Mouse (Mus musculus): ENCODE data around the gene Snapc2. TPM values are rescaled to one million over a fixed set of nuclear protein-coding genes. Genes with fewer than 3 reads are reported as not detected.

Gene Snapc2
- polyA plus RNA-seq, 1 experiment from 2014 or later = 41.0 TPM

DNA sequence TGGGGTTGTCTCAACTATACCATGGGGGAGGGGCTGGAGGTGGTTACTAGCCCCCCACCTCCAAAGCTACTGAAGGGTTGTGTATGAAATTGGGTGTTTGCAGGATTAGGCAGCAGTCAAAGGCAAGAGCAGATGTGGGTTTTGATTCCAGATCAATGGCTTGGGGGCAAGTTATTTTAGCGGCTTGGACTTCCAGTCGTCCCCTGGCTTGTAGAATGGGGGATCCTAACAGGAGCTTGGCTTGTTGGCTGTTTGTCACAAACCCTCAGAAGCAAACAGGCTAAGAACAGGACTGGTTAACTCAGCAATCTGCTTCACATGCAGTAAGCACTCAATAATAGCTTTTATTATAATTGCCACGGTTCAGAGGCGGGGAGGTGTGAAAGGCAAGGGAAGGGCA lies 4.5 kb downstream of the Snapc2 start:
- 88% methylated on average over 4 of the region's 4 CpGs for WGBS
- peak overlapping the region; percentile 31; the same call in 1 of the 2 replicates for H3K9ac ChIP-seq
- no peaks in the 10 kb centered on the region for H3K27me3 ChIP-seq (replicated peaks)
- no peak overlapping the region for H3K27ac ChIP-seq (ENCODE audit: poor library complexity, severe bottlenecking)
- peaks cover 59% of the 10 kb centered on the region for H3K36me3 ChIP-seq
- no peaks in the 10 kb centered on the region for H3K9me3 ChIP-seq (replicated peaks)
- peak overlapping the region; percentile 92; the same call in 1 of the 2 replicates for H3K4me2 ChIP-seq
- no peak for ATAC-seq (ENCODE audit: insufficient number of reproducible peaks, low FRiP score)
- peaks cover 36% of the 10 kb centered on the region for H3K4me1 ChIP-seq (replicated peaks)
- H3K4me3 ChIP-seq = 0 out of 2 replicates have a peak overlapping the region, but pooled peaks have one; percentile 74

DNA sequence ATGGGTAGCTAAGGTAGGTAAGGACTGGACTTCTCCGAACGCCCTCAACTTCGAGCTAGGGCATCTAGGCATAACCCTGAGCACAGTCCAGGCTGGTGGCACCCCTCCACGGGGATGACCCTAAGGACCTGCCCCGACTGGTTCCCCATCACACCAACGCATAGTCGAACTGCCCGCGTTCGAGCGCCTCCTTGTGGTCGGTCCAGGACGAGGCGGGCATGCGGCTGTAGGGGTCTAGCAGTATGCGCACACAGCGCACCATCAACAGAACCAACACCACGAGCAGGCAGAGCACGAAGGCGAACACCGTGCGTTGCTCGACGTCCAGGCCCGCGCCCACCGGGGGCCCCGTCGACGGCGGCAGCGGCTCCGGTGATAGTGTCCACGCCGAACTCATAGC lies 5.4 kb downstream of the Snapc2 start:
- Histone ChIP-seq H3K36me3 (peaks cover 68% of the 10 kb centered on the region), H3K4me3 (peak overlapping the region; percentile 74)
- 2% methylated on average over 35 of the region's 35 CpGs for WGBS

DNA sequence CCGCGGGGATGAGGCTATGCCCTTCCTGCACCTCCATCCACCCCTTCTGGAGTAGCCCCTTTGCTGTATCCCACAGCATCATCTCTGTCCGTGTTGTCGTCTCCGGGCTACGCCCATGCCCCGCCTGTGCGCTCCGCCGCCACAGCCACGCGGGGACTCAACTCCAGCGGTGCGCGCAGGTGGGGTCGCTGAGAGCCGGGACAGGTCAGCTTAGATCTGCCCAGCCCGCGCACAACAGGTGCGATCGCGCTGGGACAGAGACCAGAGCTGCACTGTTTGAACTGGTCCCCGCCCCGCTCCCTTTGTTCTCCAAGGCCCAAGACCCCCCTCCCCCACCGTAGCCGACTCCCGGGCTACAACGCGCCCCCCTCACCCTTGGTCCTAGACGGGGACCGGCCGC lies 5.8 kb downstream of the Snapc2 start:
- peak overlapping the region; percentile 74 for H3K4me3 ChIP-seq
- H3K27me3 ChIP-seq (replicated peaks) = no peaks in the 10 kb centered on the region
- no peaks in the 10 kb centered on the region for H3K9me3 ChIP-seq (replicated peaks)
- peaks cover 72% of the 10 kb centered on the region for H3K36me3 ChIP-seq
- H3K9ac ChIP-seq = peak overlapping the region; percentile 83
- peak overlapping the region; percentile 92 for H3K4me2 ChIP-seq
- peak overlapping the region; percentile 37 for H3K27ac ChIP-seq (ENCODE audit: poor library complexity, severe bottlenecking)
- H3K4me1 ChIP-seq (replicated peaks) = peaks cover 31% of the 10 kb centered on the region
- WGBS = under 1% methylated on average over 30 of the region's 32 CpGs
- ATAC-seq (ENCODE audit: insufficient number of reproducible peaks, low FRiP score) = peak; percentile 74

More for the DNA sequence above, 5.4 kb downstream of the Snapc2 start:
- Histone ChIP-seq H3K4me2 (peak overlapping the region; percentile 92), H3K4me1 (replicated peaks) (peaks cover 33% of the 10 kb centered on the region), H3K27ac (ENCODE audit: poor library complexity, severe bottlenecking) (peak overlapping the region; percentile 37), H3K27me3 (replicated peaks) (no peaks in the 10 kb centered on the region), H3K9me3 (replicated peaks) (no peaks in the 10 kb centered on the region), H3K9ac (peak overlapping the region; percentile 83)
- ATAC-seq (ENCODE audit: insufficient number of reproducible peaks, low FRiP score) = peak; percentile 54

DNA sequence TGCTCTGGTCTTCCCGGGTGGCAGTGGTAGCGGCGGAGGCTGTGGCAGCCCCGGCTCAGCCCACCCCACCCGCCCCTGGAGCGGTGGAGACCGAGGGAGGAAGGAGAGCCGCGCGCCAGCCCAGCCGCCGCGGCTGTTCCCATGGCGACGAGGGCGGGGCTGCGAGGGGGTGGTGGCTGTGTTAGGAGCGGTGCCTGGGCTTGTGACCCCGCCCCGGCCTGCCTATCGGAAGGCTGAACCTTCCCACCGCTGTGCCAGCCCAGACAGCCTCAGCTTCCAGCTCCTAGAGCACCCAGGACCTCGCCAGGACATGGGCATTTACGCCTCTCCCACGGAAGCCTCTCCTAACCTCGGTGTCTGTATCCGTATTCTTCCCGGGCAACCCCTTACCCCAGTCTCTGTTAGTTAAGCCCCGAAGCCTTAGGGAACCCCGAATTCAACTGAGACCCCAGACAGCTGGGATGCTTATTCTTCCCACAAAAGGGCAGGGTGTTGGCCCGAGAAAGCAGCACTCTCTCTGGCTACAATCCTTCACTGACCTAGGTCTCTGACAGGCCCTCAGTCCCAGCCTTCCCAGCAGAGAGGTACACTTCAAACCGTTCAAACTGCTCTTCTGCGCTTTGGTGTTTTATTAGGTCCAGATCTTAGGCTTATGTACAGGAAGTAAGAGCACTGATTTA lies 6.4 kb downstream of the Snapc2 start, which contains the start of gene Ctxn1:
TSS of gene Ctxn1 (minus strand) at position 150 of the 680 bp plus-strand sequence.
- Histone ChIP-seq H3K9me3 (replicated peaks) (no peaks in the 10 kb centered on the region), H3K4me1 (replicated peaks) (peaks cover 26% of the 10 kb centered on the region), H3K4me3 (peak within 1 kb of the TSS; percentile 74), H3K27me3 (replicated peaks) (no peaks in the 10 kb centered on the region), H3K27ac (ENCODE audit: poor library complexity, severe bottlenecking) (peak within 1 kb of the TSS; percentile 52), H3K9ac (peak within 1 kb of the TSS; percentile 83), H3K36me3 (peaks cover 78% of the 10 kb centered on the region), H3K4me2 (peak within 1 kb of the TSS; percentile 92)
- 7% methylated on average over 29 of the region's 33 CpGs for WGBS
- peak; percentile 95 for ATAC-seq (ENCODE audit: insufficient number of reproducible peaks, low FRiP score)

DNA sequence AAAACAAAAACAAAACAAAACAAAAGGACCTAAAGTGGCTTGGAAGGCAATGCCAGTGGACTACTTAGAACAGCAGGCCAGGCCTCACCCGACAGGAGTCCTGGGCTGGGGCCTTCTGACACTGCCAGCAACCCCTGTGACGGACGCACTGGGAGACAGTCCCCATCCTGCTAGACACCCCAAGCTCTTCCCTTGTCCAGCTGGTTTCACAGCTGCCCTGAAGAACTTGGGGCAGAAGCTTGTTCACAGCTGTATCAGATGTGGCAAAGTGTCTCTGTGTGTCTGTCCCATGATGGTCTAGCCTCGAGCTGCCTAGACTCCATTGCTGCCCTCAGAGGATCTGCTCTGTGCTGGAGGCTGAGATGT lies 6.9 kb downstream of the Snapc2 start:
- Histone ChIP-seq H3K9me3 (replicated peaks) (no peaks in the 10 kb centered on the region), H3K9ac (peak overlapping the region; percentile 32; the same call in 1 of the 2 replicates), H3K27ac (ENCODE audit: poor library complexity, severe bottlenecking) (0 out of 2 replicates have a peak overlapping the region, but pooled peaks have one; percentile 52), H3K27me3 (replicated peaks) (no peaks in the 10 kb centered on the region), H3K4me3 (no peak overlapping the region), H3K36me3 (peaks cover 78% of the 10 kb centered on the region), H3K4me2 (peak overlapping the region; percentile 92; the same call in 1 of the 2 replicates), H3K4me1 (replicated peaks) (peaks cover 26% of the 10 kb centered on the region)
- 77% methylated on average over 4 of the region's 4 CpGs for WGBS
- ATAC-seq (ENCODE audit: insufficient number of reproducible peaks, low FRiP score) = no peak

DNA sequence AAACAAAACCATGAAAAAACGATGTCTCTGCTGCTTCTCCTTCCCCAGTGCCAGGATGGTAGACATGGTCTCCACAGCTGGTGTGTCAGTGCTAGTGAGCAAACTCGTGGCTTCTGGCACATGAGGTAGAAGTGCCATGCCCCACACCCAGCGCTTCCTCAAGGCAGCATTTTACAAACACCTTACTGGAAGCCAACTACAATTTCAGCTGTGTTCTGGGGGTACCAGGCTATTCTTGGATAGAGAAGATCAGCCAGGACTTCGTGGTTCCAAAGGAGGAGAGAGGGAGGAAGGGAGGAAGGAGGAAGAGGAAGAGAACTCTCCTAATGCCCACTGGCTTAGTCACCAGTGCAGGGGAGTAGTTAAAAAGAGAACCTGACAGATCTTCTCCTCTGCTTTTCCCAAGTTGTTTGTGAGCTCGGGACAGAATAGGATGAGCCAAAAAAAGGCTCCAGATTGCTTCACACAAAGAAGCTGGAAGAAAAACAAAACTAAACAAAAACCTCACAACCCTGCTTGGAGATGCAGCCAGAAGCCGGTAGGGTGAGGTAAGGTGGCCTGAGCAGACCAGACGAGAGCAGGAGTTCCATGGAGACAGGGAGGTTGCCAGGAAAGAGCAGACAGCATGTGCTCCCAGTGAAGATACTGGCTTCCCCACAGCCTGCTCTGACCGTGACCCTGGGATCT lies 10.4 kb downstream of the Snapc2 start:
- WGBS = 84% methylated on average over 8 of the region's 8 CpGs
- H3K4me1 ChIP-seq (replicated peaks) = peaks cover 10% of the 10 kb centered on the region
- H3K27me3 ChIP-seq (replicated peaks) = no peaks in the 10 kb centered on the region
- H3K4me3 ChIP-seq = no peak overlapping the region
- no peak for ATAC-seq (ENCODE audit: insufficient number of reproducible peaks, low FRiP score)
- H3K9ac ChIP-seq = no peak overlapping the region
- peaks cover 87% of the 10 kb centered on the region for H3K36me3 ChIP-seq
- H3K4me2 ChIP-seq = no peak overlapping the region
- no peaks in the 10 kb centered on the region for H3K9me3 ChIP-seq (replicated peaks)
- no peak overlapping the region for H3K27ac ChIP-seq (ENCODE audit: poor library complexity, severe bottlenecking)

DNA sequence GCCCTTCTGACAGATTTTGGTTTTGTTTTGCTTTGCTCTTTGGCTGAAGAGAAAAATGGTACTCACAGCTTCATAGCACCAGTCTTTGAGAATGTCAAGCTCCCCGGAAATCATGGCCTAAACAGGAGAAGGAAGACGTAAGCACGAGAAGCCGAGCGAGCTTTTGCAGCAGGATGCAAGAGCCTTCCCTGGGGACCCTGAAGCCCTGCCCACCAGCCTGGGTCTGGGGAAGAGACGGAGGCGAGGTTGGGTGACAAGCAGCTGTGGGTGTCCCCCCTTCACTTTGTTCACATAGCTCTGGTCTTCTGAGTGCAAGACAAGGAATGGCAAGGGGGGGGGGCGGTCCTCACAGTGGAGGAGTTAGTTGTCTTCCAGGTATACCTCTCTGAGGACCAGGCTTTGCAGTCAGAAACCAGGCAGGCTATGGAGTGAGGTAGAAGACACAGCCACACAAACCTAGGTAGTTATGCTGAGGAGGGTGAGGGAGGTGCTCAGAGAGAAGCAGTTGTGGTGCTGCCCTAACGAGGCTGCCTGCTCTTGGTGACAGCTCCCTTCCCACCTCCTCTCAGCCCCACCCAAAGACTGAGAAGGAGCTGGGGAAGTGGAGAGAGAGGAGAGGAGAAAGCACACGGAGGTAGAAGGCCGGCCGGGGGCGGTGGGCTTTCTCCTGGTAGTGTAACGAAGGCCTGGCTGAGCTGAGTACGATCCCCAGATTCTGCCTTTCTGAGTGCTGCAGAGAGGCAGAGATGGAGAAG lies 12.5 kb downstream of the Snapc2 start:
- Histone ChIP-seq H3K27ac (ENCODE audit: poor library complexity, severe bottlenecking) (no peak overlapping the region), H3K4me3 (no peak overlapping the region), H3K9me3 (replicated peaks) (no peaks in the 10 kb centered on the region), H3K4me1 (replicated peaks) (no peaks in the 10 kb centered on the region), H3K27me3 (replicated peaks) (no peaks in the 10 kb centered on the region), H3K4me2 (no peak overlapping the region), H3K9ac (no peak overlapping the region), H3K36me3 (peaks cover 97% of the 10 kb centered on the region)
- ATAC-seq (ENCODE audit: insufficient number of reproducible peaks, low FRiP score) = no peak
- WGBS = 87% methylated on average over 15 of the region's 15 CpGs

DNA sequence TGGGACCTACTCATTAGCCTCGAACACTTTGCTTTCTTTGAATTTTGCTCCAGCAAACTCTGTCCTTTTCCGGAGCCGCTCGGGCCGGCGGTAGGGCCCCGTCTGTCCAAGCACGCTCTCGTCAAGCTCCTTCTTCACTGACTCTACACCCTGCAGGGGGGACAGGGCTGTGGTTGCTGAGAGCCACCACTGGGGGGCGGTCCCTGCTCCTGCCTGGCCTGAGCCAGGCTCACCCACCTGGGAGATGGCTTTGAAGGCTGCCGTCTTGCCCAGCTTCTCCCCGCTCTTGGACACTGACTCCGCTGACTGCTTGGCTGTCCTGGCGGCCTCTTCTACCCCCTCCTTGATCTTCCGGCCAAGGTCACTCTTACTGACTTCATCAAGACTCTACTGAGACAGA lies 14.7 kb downstream of the Snapc2 start:
- H3K4me1 ChIP-seq (replicated peaks) = no peaks in the 10 kb centered on the region

DNA sequence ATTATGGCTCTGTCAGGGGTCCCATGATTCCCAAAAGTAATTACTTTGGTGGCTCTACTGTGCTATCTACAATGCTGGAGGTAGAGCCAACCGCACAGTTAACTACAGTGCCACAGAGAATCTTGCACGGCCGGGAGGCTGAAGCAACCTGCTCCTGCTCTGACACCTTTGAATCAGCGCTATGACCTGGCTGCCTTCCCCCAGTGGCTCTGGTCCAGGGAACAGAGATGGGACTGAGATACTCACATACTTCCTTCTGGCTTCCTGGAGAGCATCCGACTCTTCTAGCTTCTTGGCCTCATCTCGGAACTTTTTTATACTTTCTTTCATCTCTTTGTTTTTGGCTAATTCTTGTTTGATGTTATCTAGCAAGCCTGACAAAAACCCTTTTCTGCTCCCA lies 16.7 kb downstream of the Snapc2 start:
- H3K27me3 ChIP-seq (replicated peaks) = no peaks in the 10 kb centered on the region
- H3K4me2 ChIP-seq = no peak overlapping the region
- H3K27ac ChIP-seq (ENCODE audit: poor library complexity, severe bottlenecking) = no peak overlapping the region
- H3K4me1 ChIP-seq (replicated peaks) = peaks cover 4% of the 10 kb centered on the region; the same call in 1 of the 2 replicates
- no peak for ATAC-seq (ENCODE audit: insufficient number of reproducible peaks, low FRiP score)
- H3K9ac ChIP-seq = no peak overlapping the region
- no peak overlapping the region for H3K4me3 ChIP-seq
- no peaks in the 10 kb centered on the region for H3K9me3 ChIP-seq (replicated peaks)
- 90% methylated on average over 6 of the region's 6 CpGs for WGBS
- H3K36me3 ChIP-seq = peaks cover 90% of the 10 kb centered on the region

More for the DNA sequence above, 14.7 kb downstream of the Snapc2 start:
- 0 out of 2 replicates have a peak, but pooled peaks have one; percentile 51 for ATAC-seq (ENCODE audit: insufficient number of reproducible peaks, low FRiP score)
- Histone ChIP-seq H3K9ac (no peak overlapping the region), H3K36me3 (peaks cover 95% of the 10 kb centered on the region), H3K9me3 (replicated peaks) (no peaks in the 10 kb centered on the region), H3K27ac (ENCODE audit: poor library complexity, severe bottlenecking) (no peak overlapping the region), H3K4me2 (no peak overlapping the region), H3K4me3 (no peak overlapping the region), H3K27me3 (replicated peaks) (no peaks in the 10 kb centered on the region)
- WGBS = 74% methylated on average over 15 of the region's 15 CpGs

DNA sequence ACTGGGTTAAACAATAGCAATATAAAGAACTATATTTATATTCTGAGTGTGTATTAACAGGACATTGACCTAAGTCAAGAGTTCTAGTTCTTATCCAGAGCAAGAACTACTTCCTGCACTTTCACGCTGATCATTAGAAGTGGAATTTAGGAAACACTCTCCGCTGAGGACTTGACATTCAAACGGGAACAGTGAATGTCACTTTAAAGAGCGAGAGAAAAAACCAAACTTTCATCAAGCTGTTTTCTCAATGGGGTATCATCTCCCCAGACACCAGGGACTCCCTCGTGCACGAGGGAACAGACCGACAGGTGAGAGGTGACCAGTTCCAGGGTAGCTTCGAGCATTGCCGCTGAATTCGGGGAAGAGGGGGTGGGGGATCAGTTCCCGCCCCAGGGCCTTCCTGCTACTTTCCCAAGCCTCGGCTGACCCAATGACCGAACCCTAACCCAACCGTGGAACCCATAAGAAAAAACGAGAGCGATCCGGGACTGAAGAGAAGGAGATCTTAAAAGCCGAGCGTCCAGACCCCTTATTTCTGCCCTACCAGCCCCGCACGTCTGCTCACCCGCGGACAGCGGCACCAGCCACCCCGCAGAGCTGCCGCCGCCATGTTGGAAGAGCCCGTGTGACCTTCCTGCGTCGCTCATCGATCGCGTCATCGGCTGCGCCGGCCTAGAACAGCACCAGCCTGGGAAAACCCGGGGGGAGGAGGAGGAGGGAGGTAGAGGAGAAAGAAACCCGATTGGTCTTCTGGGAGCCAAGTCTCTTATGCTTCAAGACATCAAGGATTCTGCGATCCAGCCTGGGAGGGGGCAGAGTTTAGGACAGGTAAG lies 22.6 kb downstream of the Snapc2 start, which contains the start of gene Timm44:
TSS of gene Timm44 (minus strand) at position 639 of the 836 bp plus-strand sequence.
- peaks cover 34% of the 10 kb centered on the region for H3K36me3 ChIP-seq
- peak within 1 kb of the TSS; percentile 73 for H3K4me2 ChIP-seq
- ATAC-seq (ENCODE audit: insufficient number of reproducible peaks, low FRiP score) = peak; percentile 95
- under 1% methylated on average over 39 of the region's 39 CpGs for WGBS
- H3K27me3 ChIP-seq (replicated peaks) = no peaks in the 10 kb centered on the region
- peak within 1 kb of the TSS; percentile 61 for H3K4me3 ChIP-seq
- peak within 1 kb of the TSS; percentile 75 for H3K9ac ChIP-seq
- no peaks in the 10 kb centered on the region for H3K9me3 ChIP-seq (replicated peaks)
- peak within 1 kb of the TSS; percentile 32; the same call in 1 of the 2 replicates for H3K27ac ChIP-seq (ENCODE audit: poor library complexity, severe bottlenecking)
- peaks cover 9% of the 10 kb centered on the region; the same call in 1 of the 2 replicates for H3K4me1 ChIP-seq (replicated peaks)
